Mouse (Mus musculus): ENCODE data around the gene Slc8b1. TPM values are rescaled to one million over a fixed set of nuclear protein-coding genes. Genes with fewer than 3 reads are reported as not detected.

The Slc8b1 gene
- polyA plus RNA-seq, 1 experiment from 2014 or later = 12.1 TPM

DNA sequence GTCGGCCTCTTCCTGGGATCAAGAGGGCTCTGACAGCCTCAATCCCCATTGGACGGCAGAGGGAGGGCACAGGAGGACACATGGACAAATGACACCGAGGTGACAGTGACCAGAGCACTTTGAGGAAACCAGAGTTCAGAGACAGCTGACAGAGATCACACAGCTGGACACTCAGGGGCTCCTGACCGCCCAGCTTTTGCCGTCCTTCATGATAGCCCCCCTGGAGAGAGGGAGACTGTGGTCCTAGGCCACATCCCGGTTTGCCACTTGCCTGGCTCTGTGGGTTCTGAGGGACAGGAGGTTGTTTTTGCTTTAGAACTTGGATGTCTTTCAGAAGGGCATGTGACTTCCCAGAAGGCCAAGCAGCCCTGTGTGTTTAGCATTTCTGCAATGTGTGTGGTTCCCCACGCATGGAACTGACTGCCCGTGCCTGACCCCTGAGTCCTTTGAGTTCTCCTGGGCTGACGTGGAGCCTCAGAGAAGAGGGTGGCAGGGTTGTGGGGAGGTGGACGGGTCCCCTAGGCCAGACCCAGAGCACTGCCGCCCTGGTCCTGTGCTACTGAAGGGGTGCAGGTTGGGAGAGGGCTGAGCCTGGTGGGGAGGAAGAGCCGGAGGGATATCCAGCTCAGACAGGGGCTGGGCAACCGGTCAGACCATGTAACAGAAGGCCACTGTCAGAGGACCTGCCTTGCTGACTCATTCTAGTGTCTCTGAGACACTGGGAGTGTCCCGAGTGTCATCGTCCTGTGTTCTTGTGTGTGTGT is 5.4 kb downstream of the Slc8b1 start:
- Histone ChIP-seq H3K4me1 (ENCODE audit: insufficient read depth, low read depth, low read length) (peaks cover 5% of the 10 kb centered on the region), H3K4me2 (replicated peaks; ENCODE audit: low read depth, low read length) (no peak overlapping the region), H3K9me3 (ENCODE audit: low read length) (no peaks in the 10 kb centered on the region), H3K4me3 (ENCODE audit: low read depth, low read length) (no peak overlapping the region), H3K9ac (replicated peaks; ENCODE audit: low read depth) (no peak overlapping the region), H3K36me3 (ENCODE audit: insufficient read depth, low read length) (peaks cover 4% of the 10 kb centered on the region; the same call in 1 of the 2 replicates), H3K27me3 (replicated peaks; ENCODE audit: insufficient read depth, low read length) (no peaks in the 10 kb centered on the region), H3K27ac (ENCODE audit: low read length) (peak overlapping the region; percentile 47)
- peak; percentile 45 for DNase-seq (ENCODE audit: low spot score)
- 56% methylated on average over 15 of the region's 15 CpGs for WGBS
- peak; percentile 34 for ATAC-seq
- TF ChIP-seq EP300 (IDR thresholded peaks at IDR 0.05) (no peak), CTCF (IDR thresholded peaks at IDR 0.05) (no peak)

DNA sequence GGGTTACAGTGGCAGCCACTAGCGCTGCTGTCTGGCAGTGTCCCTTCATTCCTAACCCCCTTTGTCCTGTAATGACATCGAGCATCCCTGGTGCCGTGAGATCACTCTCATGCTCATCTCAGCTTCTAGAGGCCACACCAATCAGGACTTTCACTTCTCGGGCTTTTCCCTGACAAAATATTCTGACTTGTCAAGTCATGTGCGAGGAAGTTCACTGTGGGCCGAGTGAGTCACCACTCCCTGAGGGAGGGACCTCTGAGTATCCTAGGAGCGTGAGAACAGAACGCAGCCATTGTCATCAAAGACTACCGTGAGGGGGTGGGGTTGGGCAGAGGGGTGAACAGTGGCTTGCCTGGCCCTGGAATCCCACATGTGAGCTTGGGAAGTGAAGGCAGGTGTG is 6.6 kb downstream of the Slc8b1 start:
- Histone ChIP-seq H3K27me3 (replicated peaks; ENCODE audit: insufficient read depth, low read length) (no peaks in the 10 kb centered on the region), H3K4me2 (replicated peaks; ENCODE audit: low read depth, low read length) (no peak overlapping the region), H3K4me3 (ENCODE audit: low read depth, low read length) (no peak overlapping the region), H3K4me1 (ENCODE audit: insufficient read depth, low read depth, low read length) (no peaks in the 10 kb centered on the region), H3K27ac (ENCODE audit: low read length) (no peak overlapping the region), H3K36me3 (ENCODE audit: insufficient read depth, low read length) (peaks cover 15% of the 10 kb centered on the region; the same call in 1 of the 2 replicates), H3K9ac (replicated peaks; ENCODE audit: low read depth) (no peak overlapping the region), H3K9me3 (ENCODE audit: low read length) (no peaks in the 10 kb centered on the region)
- TF ChIP-seq EP300 (IDR thresholded peaks at IDR 0.05) (no peak), CTCF (IDR thresholded peaks at IDR 0.05) (no peak)
- WGBS = 40% methylated on average over 9 of the region's 9 CpGs
- DNase-seq (ENCODE audit: low spot score) (peak; percentile 59), ATAC-seq (peak; percentile 40; the same call in 1 of the 2 replicates)

DNA sequence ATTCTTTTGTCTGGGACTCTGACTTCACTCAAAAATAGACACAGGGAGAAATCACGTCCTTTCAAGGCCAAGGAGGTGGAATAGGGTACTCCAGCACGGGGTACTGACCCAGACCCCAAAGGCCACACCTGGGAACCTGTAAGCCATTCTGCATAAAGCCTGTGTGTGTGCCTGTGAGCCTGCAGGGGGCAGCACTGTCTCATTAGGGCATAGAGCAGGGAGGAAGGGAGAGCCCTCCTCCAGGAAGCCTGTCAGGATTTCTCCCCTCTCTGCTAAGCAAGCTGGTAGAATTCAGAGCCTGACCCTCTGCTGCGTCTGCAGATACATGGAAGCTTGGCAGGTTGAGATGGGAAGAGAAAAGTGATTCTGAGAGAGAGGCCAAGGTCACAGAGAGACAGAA is 11.7 kb downstream of the Slc8b1 start:
- TF ChIP-seq CTCF (IDR thresholded peaks at IDR 0.05) (peak; percentile 70), EP300 (IDR thresholded peaks at IDR 0.05) (no peak)
- ATAC-seq (no peak), DNase-seq (ENCODE audit: low spot score) (no peak)
- Histone ChIP-seq H3K4me1 (ENCODE audit: insufficient read depth, low read depth, low read length) (no peaks in the 10 kb centered on the region), H3K27ac (ENCODE audit: low read length) (no peak overlapping the region), H3K36me3 (ENCODE audit: insufficient read depth, low read length) (peaks cover 19% of the 10 kb centered on the region; the same call in 1 of the 2 replicates), H3K4me2 (replicated peaks; ENCODE audit: low read depth, low read length) (no peak overlapping the region), H3K9ac (replicated peaks; ENCODE audit: low read depth) (no peak overlapping the region), H3K9me3 (ENCODE audit: low read length) (no peaks in the 10 kb centered on the region), H3K4me3 (ENCODE audit: low read depth, low read length) (no peak overlapping the region), H3K27me3 (replicated peaks; ENCODE audit: insufficient read depth, low read length) (no peaks in the 10 kb centered on the region)
- 72% methylated on average over 3 of the region's 3 CpGs for WGBS

DNA sequence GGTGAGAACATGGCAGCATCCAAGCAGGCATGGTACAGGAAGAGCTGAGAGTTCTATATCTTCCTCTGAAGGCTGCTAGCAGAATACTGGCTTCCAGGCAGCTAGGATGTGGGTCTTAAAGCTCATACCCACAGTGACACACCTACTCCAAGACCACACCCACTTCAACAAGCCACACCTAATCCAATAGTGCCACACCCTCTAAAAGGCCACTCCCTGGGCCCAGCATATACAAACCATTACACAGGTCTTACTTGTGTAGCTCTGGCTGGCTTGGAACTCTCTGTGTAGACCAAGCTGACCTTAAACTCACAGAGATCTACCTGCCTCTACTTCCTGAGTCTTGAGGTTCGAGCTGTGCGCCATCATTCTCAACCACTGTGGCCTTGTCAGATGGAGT is 13.8 kb downstream of the Slc8b1 start:
- WGBS = 94% methylated on average over 2 of the region's 2 CpGs
- no peak overlapping the region for H3K4me3 ChIP-seq (ENCODE audit: low read depth, low read length)

DNA sequence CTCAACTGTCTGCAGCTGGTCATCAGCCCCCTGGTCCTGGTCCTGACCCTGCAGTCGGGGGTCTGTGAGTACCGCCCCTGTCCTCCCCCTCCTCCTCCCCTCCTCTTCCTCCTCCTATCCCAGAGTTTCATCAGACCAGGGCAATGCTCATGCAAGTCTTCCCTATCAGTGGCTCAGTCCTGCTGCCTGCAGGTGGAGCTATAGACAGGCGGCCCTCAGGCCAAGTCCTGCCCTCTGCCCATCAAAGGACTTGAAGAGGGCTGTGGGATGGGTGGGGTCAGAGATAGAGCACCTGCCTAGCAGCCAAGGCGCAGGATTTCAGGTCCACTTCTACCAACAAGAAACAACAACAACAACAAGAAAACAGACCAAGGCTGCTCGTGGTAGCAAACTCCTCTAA is 14.8 kb downstream of the Slc8b1 start:
- peak; percentile 49 for ATAC-seq
- DNase-seq (ENCODE audit: low spot score) = no peak

More for the DNA sequence above, 13.8 kb downstream of the Slc8b1 start:
- no peaks in the 10 kb centered on the region for H3K9me3 ChIP-seq (ENCODE audit: low read length)
- no peak overlapping the region for H3K27ac ChIP-seq (ENCODE audit: low read length)
- no peak for TF ChIP-seq CTCF (IDR thresholded peaks at IDR 0.05)
- no peak overlapping the region for H3K4me2 ChIP-seq (replicated peaks; ENCODE audit: low read depth, low read length)
- H3K9ac ChIP-seq (replicated peaks; ENCODE audit: low read depth) = no peak overlapping the region
- no peaks in the 10 kb centered on the region for H3K27me3 ChIP-seq (replicated peaks; ENCODE audit: insufficient read depth, low read length)
- ATAC-seq (no peak), DNase-seq (ENCODE audit: low spot score) (no peak)
- H3K4me1 ChIP-seq (ENCODE audit: insufficient read depth, low read depth, low read length) = no peaks in the 10 kb centered on the region
- peaks cover 19% of the 10 kb centered on the region; the same call in 1 of the 2 replicates for H3K36me3 ChIP-seq (ENCODE audit: insufficient read depth, low read length)

DNA sequence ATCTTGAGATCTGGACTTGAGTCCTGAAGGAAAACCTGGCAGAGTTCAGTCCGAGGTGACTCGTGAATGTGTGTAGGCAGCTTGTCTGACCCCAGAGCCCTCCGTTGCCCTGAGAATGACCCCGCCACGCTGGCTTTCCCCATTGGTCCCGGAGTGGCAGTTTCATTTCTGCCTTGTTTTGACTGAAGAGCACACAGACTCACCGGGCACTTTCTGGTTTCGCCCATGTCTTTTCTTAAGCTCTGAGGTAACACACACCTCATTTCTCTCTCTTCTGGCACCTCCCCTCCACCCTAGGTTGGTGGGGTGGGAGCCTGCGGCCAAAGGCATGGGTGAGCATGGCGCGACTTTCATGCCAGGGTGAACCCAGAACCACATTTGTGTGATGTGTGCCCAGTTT is 15.3 kb downstream of the Slc8b1 start:
- Histone ChIP-seq H3K27me3 (replicated peaks; ENCODE audit: insufficient read depth, low read length) (no peaks in the 10 kb centered on the region), H3K4me2 (replicated peaks; ENCODE audit: low read depth, low read length) (no peak overlapping the region), H3K9ac (replicated peaks; ENCODE audit: low read depth) (no peak overlapping the region), H3K36me3 (ENCODE audit: insufficient read depth, low read length) (peaks cover 14% of the 10 kb centered on the region; the same call in 1 of the 2 replicates), H3K27ac (ENCODE audit: low read length) (no peak overlapping the region), H3K4me1 (ENCODE audit: insufficient read depth, low read depth, low read length) (no peaks in the 10 kb centered on the region), H3K4me3 (ENCODE audit: low read depth, low read length) (no peak overlapping the region), H3K9me3 (ENCODE audit: low read length) (no peaks in the 10 kb centered on the region)
- no peak for ATAC-seq
- WGBS = 52% methylated on average over 11 of the region's 11 CpGs
- TF ChIP-seq CTCF (IDR thresholded peaks at IDR 0.05) = no peak
- no peak for TF ChIP-seq EP300 (IDR thresholded peaks at IDR 0.05)
- DNase-seq (ENCODE audit: low spot score) = no peak

More for the DNA sequence above, 14.8 kb downstream of the Slc8b1 start:
- no peaks in the 10 kb centered on the region for H3K27me3 ChIP-seq (replicated peaks; ENCODE audit: insufficient read depth, low read length)
- no peaks in the 10 kb centered on the region for H3K4me1 ChIP-seq (ENCODE audit: insufficient read depth, low read depth, low read length)
- 41% methylated on average over 5 of the region's 5 CpGs for WGBS
- H3K4me3 ChIP-seq (ENCODE audit: low read depth, low read length) = no peak overlapping the region
- peaks cover 16% of the 10 kb centered on the region; the same call in 1 of the 2 replicates for H3K36me3 ChIP-seq (ENCODE audit: insufficient read depth, low read length)
- TF ChIP-seq EP300 (IDR thresholded peaks at IDR 0.05) (no peak), CTCF (IDR thresholded peaks at IDR 0.05) (peak; percentile 67)
- no peak overlapping the region for H3K9ac ChIP-seq (replicated peaks; ENCODE audit: low read depth)
- H3K27ac ChIP-seq (ENCODE audit: low read length) = no peak overlapping the region
- H3K4me2 ChIP-seq (replicated peaks; ENCODE audit: low read depth, low read length) = no peak overlapping the region
- no peaks in the 10 kb centered on the region for H3K9me3 ChIP-seq (ENCODE audit: low read length)
